Mouse (Mus musculus): Measurements from ENCODE around the gene Impdh1. TPM values are rescaled to one million over a fixed set of nuclear protein-coding genes. Genes with fewer than 3 reads are reported as not detected.

Impdh1 gene
- polyA plus RNA-seq, 1 experiment: 16.8 TPM

GRCm38 (mm10) chr6:29199223-29199855 lies 16.8 kb downstream of the Impdh1 start:
- no peak for DNase-seq
- Histone ChIP-seq H3K4me3 (ENCODE audit: insufficient read depth, low read depth, low read length) (no peak overlapping the region), H3K4me1 (ENCODE audit: control insufficient read depth, insufficient read depth, low read length) (no peaks in the 10 kb centered on the region; the same call in 1 of the 2 replicates), H3K27ac (ENCODE audit: insufficient read depth, low read depth, low read length) (no peak overlapping the region), H3K36me3 (ENCODE audit: control insufficient read depth, insufficient read depth, low read length) (no peaks in the 10 kb centered on the region), H3K27me3 (replicated peaks; ENCODE audit: control insufficient read depth, insufficient read depth, low read length) (no peaks in the 10 kb centered on the region)
- no peak for TF ChIP-seq CTCF (conservative IDR thresholded peaks at IDR 0.05; ENCODE audit: insufficient read depth, insufficient read length, low read depth, low read length)
- no peak for TF ChIP-seq POLR2A (IDR thresholded peaks at IDR 0.05; ENCODE audit: low read depth, low read length)
- 43% methylated on average over 8 of the region's 8 CpGs for WGBS

- H3K36me3 ChIP-seq (ENCODE audit: control insufficient read depth, insufficient read depth, low read length): no peaks in the 10 kb centered on the region
- TF ChIP-seq POLR2A (IDR thresholded peaks at IDR 0.05; ENCODE audit: low read depth, low read length) (no peak), CTCF (conservative IDR thresholded peaks at IDR 0.05; ENCODE audit: insufficient read depth, insufficient read length, low read depth, low read length) (peak; percentile 92)
- peak; percentile 94 for DNase-seq
- WGBS: 14% methylated on average over 25 of the region's 25 CpGs
- H3K27ac ChIP-seq (ENCODE audit: insufficient read depth, low read depth, low read length): no peak overlapping the region
- no peaks in the 10 kb centered on the region; the same call in 1 of the 2 replicates for H3K4me1 ChIP-seq (ENCODE audit: control insufficient read depth, insufficient read depth, low read length)
- no peaks in the 10 kb centered on the region for H3K27me3 ChIP-seq (replicated peaks; ENCODE audit: control insufficient read depth, insufficient read depth, low read length)
- H3K4me3 ChIP-seq (ENCODE audit: insufficient read depth, low read depth, low read length): no peak overlapping the region
These were observed 17.6 kb downstream of the Impdh1 start for GRCm38 (mm10) chr6:29198309-29199222.

GRCm38 (mm10) chr6:29195846-29196698 lies 20.1 kb downstream of the Impdh1 start:
- Histone ChIP-seq H3K4me1 (ENCODE audit: control insufficient read depth, insufficient read depth, low read length) (no peaks in the 10 kb centered on the region; the same call in 1 of the 2 replicates), H3K4me3 (ENCODE audit: insufficient read depth, low read depth, low read length) (no peak overlapping the region), H3K27me3 (replicated peaks; ENCODE audit: control insufficient read depth, insufficient read depth, low read length) (no peaks in the 10 kb centered on the region), H3K36me3 (ENCODE audit: control insufficient read depth, insufficient read depth, low read length) (no peaks in the 10 kb centered on the region), H3K27ac (ENCODE audit: insufficient read depth, low read depth, low read length) (no peak overlapping the region)
- TF ChIP-seq CTCF (conservative IDR thresholded peaks at IDR 0.05; ENCODE audit: insufficient read depth, insufficient read length, low read depth, low read length) (no peak), POLR2A (IDR thresholded peaks at IDR 0.05; ENCODE audit: low read depth, low read length) (no peak)
- DNase-seq: peak; percentile 60
- 82% methylated on average over 5 of the region's 5 CpGs for WGBS

GRCm38 (mm10) chr6:29195146-29195545 lies 21.0 kb downstream of the Impdh1 start:
- Histone ChIP-seq H3K36me3 (ENCODE audit: control insufficient read depth, insufficient read depth, low read length) (no peaks in the 10 kb centered on the region), H3K4me1 (ENCODE audit: control insufficient read depth, insufficient read depth, low read length) (no peaks in the 10 kb centered on the region; the same call in 1 of the 2 replicates), H3K27ac (ENCODE audit: insufficient read depth, low read depth, low read length) (no peak overlapping the region), H3K27me3 (replicated peaks; ENCODE audit: control insufficient read depth, insufficient read depth, low read length) (no peaks in the 10 kb centered on the region), H3K4me3 (ENCODE audit: insufficient read depth, low read depth, low read length) (no peak overlapping the region)
- TF ChIP-seq POLR2A (IDR thresholded peaks at IDR 0.05; ENCODE audit: low read depth, low read length) (no peak), CTCF (conservative IDR thresholded peaks at IDR 0.05; ENCODE audit: insufficient read depth, insufficient read length, low read depth, low read length) (no peak)
- no peak for DNase-seq
- WGBS: 93% methylated on average over 5 of the region's 5 CpGs

- Histone ChIP-seq H3K36me3 (ENCODE audit: control insufficient read depth, insufficient read depth, low read length) (no peaks in the 10 kb centered on the region), H3K27ac (ENCODE audit: insufficient read depth, low read depth, low read length) (no peak overlapping the region), H3K4me1 (ENCODE audit: control insufficient read depth, insufficient read depth, low read length) (no peaks in the 10 kb centered on the region; the same call in 1 of the 2 replicates), H3K27me3 (replicated peaks; ENCODE audit: control insufficient read depth, insufficient read depth, low read length) (no peaks in the 10 kb centered on the region), H3K4me3 (ENCODE audit: insufficient read depth, low read depth, low read length) (no peak overlapping the region)
- 65% methylated on average over 15 of the region's 15 CpGs for WGBS
- DNase-seq: peak; percentile 71
- TF ChIP-seq CTCF (conservative IDR thresholded peaks at IDR 0.05; ENCODE audit: insufficient read depth, insufficient read length, low read depth, low read length) (no peak), POLR2A (IDR thresholded peaks at IDR 0.05; ENCODE audit: low read depth, low read length) (no peak)
These were observed 22.0 kb downstream of the Impdh1 start for GRCm38 (mm10) chr6:29193961-29194750.

GRCm38 (mm10) chr6:29187936-29188335 lies 28.2 kb downstream of the Impdh1 start:
- TF ChIP-seq CTCF (conservative IDR thresholded peaks at IDR 0.05; ENCODE audit: insufficient read depth, insufficient read length, low read depth, low read length) (no peak), POLR2A (IDR thresholded peaks at IDR 0.05; ENCODE audit: low read depth, low read length) (no peak)
- H3K4me3 ChIP-seq (ENCODE audit: insufficient read depth, low read depth, low read length): no peak overlapping the region
- no peaks in the 10 kb centered on the region for H3K36me3 ChIP-seq (ENCODE audit: control insufficient read depth, insufficient read depth, low read length)
- no peaks in the 10 kb centered on the region for H3K4me1 ChIP-seq (ENCODE audit: control insufficient read depth, insufficient read depth, low read length)
- no peak for DNase-seq
- H3K27me3 ChIP-seq (replicated peaks; ENCODE audit: control insufficient read depth, insufficient read depth, low read length): no peaks in the 10 kb centered on the region
- 79% methylated on average over 1 of the region's 1 CpGs for WGBS
- H3K27ac ChIP-seq (ENCODE audit: insufficient read depth, low read depth, low read length): no peak overlapping the region
